Mouse (Mus musculus) adrenal gland (tissue): ENCODE results near the gene Ankrd54.
"Not testable (repeated sequence)": the region's sequence is repeated elsewhere in the genome, so short reads cannot be mapped to it uniquely, and the experiment has no call there.

Source experiments
- intact Hi-C: fragments of 180-260 bp; cut with DNase I; formaldehyde crosslinking; loops from one replicate; pipeline ENCODE4 v1.15.1; 2025

Ankrd54 gene

GRCm38 (mm10) chr15:79048186-79048585, 14.5 kb downstream of the Ankrd54 start:
- intact Hi-C loops: no loop called here

GRCm38 (mm10) chr15:79044837-79045236, 17.9 kb downstream of the Ankrd54 start:
- intact Hi-C loops: no loop called here

GRCm38 (mm10) chr15:79042721-79043491, 19.8 kb downstream of the Ankrd54 start:
- intact Hi-C loops: no loop called here

GRCm38 (mm10) chr15:79041585-79041984, 21.1 kb downstream of the Ankrd54 start, which contains the start of gene Galr3:
Gene Galr3, plus strand, starts transcription at chr15:79041885.
- intact Hi-C loops: no loop called here

GRCm38 (mm10) chr15:79040501-79041416, 21.9 kb downstream of the Ankrd54 start:
- intact Hi-C loops: no loop called here

- intact Hi-C loops: loop anchor here (5.0 kb wide), 2 partner anchors 33 to 108 kb away; no protein-coding TSS in a partner anchor
These were observed 23.8 kb downstream of the Ankrd54 start for GRCm38 (mm10) chr15:79038853-79039252.

GRCm38 (mm10) chr15:79038331-79038730, 24.4 kb downstream of the Ankrd54 start:
- intact Hi-C loops: loop anchor here (5.0 kb wide), 2 partner anchors 34 to 109 kb away; no protein-coding TSS in a partner anchor

GRCm38 (mm10) chr15:79037913-79038328, 24.8 kb downstream of the Ankrd54 start:
- intact Hi-C loops: loop anchor here (5.0 kb wide), 2 partner anchors 34 to 109 kb away; no protein-coding TSS in a partner anchor

GRCm38 (mm10) chr15:79031908-79032307, 30.8 kb downstream of the Ankrd54 start:
- intact Hi-C loops: not testable (repeated sequence)

- intact Hi-C loops: no loop called here
These were observed 31.9 kb downstream of the Ankrd54 start for GRCm38 (mm10) chr15:79030551-79031435.

GRCm38 (mm10) chr15:79029519-79030241, 33.0 kb downstream of the Ankrd54 start:
- intact Hi-C loops: loop anchor here (5.0 kb wide), 1 partner anchor 37 kb away; no protein-coding TSS in a partner anchor

- intact Hi-C loops: loop anchor here (5.0 kb wide), 1 partner anchor 37 kb away; no protein-coding TSS in a partner anchor
These were observed 33.7 kb downstream of the Ankrd54 start for GRCm38 (mm10) chr15:79028823-79029484.

GRCm38 (mm10) chr15:79028237-79028738, 34.4 kb downstream of the Ankrd54 start, which contains the start of gene H1f0:
Gene H1f0, plus strand, starts transcription at chr15:79028450.
- intact Hi-C loops: loop anchor here (5.0 kb wide), 1 partner anchor 36 kb away; no protein-coding TSS in a partner anchor

- intact Hi-C loops: loop anchor here (5.0 kb wide), 1 partner anchor 35 kb away; no protein-coding TSS in a partner anchor
These were observed 35.1 kb downstream of the Ankrd54 start for GRCm38 (mm10) chr15:79027291-79028205.

GRCm38 (mm10) chr15:79026511-79027290, 36.0 kb downstream of the Ankrd54 start:
- intact Hi-C loops: loop anchor here (5.0 kb wide), 1 partner anchor 34 kb away; no protein-coding TSS in a partner anchor

GRCm38 (mm10) chr15:79025687-79026308, 36.9 kb downstream of the Ankrd54 start:
- intact Hi-C loops: loop anchor here (5.0 kb wide), 1 partner anchor 33 kb away; no protein-coding TSS in a partner anchor
